Mouse (Mus musculus): ENCODE measurements around the gene Tmem209. TPM values are rescaled to one million over a fixed set of nuclear protein-coding genes. Genes with fewer than 3 reads are reported as not detected.

Gene Tmem209
- total RNA-seq, 2 experiments from 2014 or later: 29.4 to 62.6 TPM

DNA sequence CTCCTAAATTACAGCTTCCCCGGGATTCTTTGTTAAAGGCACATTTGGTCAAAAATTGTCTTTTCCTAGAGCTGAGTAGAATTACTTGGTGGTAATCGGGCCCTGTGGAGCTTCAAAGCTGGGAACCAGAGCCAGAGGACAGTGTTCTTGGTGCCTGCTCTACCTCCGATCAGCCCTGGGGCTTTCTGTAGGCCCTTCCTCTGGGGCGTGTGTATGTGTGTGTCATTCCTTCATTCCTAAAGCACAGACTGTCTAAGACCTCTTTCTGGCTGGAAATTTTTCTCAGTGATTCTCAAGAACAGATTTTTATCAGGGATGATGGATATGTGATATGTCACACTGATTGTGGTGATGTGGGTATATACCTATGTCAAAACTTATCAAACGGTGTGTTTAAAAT, 29.2 kb upstream of the Tmem209 start:
- no peak for ATAC-seq (replicated peaks; ENCODE audit: poor library complexity)

DNA sequence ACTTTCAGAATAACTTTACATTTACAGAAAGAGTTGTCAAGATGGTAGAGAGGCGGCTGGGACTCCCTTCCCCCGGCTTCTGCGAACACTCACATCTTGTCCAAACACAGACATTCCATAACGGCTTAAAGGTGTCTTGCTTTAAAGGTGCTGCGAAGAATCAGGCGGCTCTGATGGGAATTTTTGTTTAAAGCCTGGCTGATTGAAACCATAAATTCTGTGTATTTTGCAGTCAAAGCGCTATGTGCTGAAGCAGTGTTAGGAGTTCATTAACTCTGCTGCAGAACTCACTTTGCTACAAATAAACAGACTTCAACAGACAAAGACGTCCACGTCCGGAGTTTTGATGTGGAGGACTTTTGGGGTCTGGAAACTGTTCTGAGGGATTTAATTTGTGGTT, 28.7 kb upstream of the Tmem209 start:
- ATAC-seq (replicated peaks; ENCODE audit: poor library complexity): no peak

DNA sequence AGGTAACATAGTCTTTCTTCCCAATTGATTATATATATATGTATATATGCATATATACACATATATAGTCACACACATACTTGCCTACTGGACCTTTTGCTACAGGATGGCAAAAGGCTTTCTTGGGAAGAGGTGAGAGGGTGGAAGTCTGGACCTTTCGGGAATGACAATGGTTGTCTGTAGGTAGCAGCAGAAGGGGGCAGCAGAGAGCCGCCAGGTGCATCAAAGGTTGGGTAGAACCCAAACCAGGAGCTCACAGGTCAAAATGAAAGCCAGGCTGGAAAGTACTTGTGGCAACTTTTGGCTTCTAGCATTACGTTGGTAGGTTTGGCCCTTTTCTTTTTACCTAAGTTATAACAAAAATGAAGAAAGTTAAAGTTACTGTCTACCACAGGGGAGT, 25.8 kb upstream of the Tmem209 start:
- ATAC-seq (replicated peaks; ENCODE audit: poor library complexity): peak; percentile 44; the same call in 1 of the 2 replicates

DNA sequence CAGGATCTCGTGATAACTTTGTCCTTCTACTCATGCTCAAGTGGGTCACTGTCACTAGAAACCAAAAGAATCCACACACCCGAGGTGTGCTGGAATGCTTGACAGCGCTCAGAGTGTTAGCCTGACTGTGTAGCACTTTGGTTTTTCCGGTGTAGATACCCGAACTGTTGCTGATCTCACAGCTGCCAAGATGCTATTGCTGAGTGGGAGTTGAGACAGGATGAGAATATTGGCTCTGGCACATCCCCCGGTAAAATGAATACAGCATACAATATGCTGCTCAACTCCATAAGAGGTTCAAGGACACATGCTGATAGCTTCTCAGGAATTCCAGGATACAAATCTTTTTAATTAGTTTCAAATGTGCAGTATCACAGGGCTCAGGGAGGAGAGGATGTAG, 19.2 kb upstream of the Tmem209 start:
- no peak for ATAC-seq (replicated peaks; ENCODE audit: poor library complexity)

DNA sequence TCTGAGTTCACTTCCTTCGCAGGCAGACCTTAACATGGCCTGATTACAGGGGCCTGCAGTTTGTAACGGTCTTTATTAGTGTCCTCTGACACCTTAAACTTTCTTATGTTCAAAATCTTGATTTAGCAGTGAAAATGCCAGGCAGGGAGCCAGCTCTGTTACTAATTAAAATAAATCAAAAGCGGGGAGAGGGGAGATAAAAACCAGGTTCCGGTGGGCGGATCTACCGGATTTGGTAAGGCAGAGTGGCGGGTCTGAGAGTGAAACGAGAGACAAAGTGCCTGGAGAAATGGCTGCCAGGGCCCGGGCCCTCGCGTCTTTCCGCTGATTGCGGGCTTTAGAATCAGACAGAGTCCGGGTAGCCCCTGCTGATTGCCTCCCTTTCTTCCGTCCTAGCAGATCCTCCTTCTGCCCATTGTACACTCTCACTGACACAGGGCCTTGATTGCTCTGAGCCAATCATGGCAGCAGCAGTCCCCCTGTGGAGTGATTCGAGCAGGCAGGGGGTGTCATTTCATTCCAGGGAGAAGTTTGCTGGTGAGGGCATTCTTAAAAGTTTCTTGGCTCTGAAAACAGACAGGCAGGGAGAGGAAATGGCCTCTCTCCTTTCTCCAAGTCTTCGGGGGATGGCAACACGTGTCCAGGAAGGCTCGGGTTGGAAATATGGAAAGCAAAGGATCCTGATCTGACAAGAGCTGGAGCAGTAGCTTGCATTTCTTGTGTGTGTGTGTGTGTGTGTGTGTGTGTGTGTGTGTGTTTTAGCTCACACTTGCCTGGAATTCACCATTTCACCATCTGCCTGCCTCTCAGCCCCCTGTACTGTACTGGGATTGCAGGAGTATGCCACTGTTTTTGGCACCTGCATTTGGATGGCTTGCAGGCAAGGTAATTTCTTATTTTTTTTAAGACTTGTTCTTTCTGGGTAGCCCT, 17.3 kb upstream of the Tmem209 start:
- no peak for ATAC-seq (replicated peaks; ENCODE audit: poor library complexity)

DNA sequence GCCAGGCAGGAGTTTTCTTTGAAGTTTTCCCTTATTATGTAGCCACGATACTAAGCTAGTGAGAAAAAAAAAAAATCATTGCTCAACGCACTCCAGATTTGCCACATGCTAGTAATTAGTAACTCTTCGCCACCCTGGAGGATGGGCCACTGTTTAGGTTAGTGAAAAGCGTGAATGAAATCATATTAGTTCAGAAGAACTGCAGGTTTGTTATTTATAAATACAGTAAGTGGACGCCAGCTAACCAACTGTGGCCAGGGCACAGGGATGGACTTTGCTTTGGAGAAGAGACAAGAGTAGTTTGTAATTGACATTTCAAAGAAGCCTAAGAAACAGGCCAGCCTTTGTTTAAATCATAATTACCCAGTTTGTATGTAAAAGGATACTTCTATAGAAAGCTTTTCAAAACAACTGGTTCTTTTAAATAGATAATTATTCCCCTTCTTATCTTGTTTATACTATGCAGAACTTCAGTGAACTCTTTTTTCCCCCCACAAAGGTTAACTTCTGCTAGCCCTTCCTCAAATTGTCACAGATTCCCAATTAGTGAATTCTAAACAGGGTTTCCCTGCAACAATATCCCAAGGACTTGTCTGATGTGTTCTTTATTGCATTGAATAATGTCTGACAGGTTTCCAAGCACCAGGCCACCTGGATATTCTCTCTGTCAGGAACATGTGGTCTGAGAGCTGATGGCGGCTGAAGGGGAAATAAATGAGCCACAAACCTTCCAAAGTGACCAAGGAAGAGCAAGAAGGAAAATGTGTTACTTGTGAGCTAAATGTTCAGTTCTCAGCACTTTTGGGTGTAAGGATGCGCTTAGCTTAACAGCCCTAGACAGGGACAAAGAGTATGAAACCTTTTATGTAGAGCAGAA, 16.1 kb upstream of the Tmem209 start:
- ATAC-seq (replicated peaks; ENCODE audit: poor library complexity): no peak

DNA sequence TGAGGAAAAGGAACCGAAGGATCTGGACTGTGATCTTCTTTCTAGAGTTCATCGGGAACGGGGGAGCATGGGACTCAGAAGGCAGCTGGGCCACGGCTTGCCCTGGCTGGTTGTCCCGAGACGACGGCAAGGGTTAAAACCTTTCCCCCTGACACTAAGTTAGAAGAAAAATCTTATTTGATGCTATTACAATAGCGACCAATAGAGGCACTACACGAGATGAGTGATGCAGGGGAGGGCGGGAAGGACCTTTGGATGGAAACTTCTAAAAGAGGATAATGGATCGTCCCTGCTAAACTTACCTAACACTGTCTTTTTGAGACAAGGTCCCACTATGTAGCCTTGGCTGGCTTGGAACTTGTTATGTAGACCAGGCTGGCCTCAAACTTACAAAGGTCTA, 10.8 kb upstream of the Tmem209 start:
- peak; percentile 37 for ATAC-seq (replicated peaks; ENCODE audit: poor library complexity)

DNA sequence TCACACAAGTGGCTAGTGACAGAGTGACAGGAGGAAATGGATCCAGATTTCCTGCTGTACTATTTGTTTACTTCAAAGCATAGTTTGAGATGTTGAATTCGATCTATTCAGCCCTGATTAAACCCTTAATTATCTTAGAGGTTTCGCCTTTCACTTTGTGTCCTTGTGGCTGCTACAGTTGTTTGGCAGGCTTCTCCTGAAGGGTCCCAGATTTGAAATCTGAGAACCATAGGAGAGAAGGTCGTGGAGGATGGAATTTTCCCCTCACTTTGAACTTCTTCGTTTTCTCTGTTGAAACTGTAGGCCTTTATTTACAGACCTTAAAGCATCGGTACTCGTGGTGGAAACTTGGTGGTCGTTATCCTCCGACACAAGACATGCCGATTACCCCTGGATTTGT, 4.7 kb upstream of the Tmem209 start:
- no peak for ATAC-seq (replicated peaks; ENCODE audit: poor library complexity)

DNA sequence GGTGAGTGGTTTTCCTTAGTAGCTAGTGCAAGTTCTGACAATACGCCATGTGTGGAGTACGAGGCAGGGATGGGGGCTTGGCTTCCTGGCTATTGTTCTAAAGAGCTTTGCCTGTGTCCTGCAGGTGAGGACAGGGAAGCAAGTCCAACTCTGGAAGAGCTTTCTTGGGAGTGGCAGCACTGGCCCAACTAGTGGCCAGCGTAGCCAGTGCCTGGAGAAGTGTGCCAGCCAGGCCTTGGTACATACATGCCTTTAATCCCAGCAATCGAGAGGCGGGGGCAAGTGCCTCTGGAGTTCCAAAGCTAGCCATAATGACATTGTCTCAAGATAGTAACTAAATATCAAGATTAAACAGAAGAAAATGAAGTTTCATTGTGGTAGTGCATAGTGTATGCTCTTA, 708 bp upstream of the Tmem209 start:
- no peak for ATAC-seq (replicated peaks; ENCODE audit: poor library complexity)

DNA sequence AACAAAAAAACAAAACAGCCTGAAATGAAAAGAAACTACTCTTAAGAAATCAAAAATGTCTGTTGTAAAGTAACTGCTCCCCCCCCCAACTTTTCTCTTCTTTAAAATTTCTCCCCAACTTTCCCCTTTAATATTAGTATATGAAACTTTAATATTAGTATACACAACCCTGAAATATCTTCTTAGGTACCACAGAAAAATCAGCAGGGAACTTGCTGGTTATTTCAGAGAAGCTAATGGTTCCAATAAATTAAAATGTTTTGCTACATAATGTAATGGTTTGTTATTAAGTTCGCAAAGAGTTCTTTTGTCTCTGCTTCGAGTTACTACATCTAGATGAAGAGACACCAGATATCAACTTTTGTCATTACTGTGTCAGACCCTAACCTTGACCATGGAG, 759 bp downstream of the Tmem209 start:
- no peak for ATAC-seq (replicated peaks; ENCODE audit: poor library complexity)

DNA sequence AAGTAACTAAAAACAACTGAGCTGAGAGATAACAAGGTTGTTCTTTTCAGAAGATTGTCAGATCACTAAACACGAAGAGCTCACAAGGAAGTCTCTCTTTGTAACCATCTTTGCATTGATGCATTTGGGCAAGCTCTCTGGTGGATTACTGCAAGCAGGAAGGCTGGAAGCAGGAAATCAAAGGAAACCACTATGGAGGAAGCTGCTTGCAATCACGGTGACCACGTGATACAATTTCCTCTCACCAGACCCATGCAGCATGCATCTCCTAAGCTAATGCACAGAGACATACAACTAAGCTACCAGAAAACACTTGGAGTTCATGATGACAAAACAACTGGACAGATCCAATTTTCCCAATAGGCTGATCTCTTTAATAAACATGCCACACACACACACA, 10.5 kb downstream of the Tmem209 start:
- ATAC-seq (replicated peaks; ENCODE audit: poor library complexity): peak; percentile 26; the same call in 1 of the 2 replicates

DNA sequence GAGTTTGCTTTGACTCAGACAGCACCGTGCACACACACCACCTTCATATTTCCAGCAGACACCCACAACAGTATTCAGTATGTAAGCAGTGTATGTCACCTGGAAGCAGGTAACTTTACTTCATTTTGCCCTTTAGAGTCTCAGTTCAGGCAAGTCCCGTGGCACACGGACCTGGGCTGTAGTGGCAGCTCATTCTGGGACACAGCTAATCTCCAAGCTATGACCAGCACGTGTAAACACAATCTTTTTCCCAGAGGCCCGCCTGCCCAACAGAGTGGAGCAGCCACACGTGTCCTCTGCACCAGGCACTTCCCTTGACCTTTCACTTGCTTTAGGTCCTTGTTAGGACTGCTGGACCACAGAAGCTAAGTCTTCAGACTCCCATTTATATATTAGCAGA, 23.1 kb downstream of the Tmem209 start:
- no peak for ATAC-seq (replicated peaks; ENCODE audit: poor library complexity)

DNA sequence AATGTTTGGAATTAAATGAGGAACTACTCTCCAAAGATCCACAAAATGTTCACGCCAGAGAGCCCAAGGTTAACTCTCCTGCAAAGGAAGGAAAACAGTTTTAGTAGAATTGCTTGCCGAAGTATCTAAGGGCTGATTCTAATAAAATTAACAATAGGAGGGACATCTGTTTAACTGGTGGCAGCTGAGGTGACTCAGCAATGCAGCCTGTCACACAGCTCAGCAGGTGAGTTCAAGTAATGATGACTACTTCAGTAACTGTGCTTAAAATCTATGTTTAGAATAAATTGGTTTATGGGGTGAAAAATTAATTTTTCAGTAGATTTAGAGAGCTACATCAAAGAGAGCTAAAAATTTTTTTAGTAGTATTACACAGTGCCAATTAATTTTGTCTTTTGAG, 26.7 kb downstream of the Tmem209 start:
- no peak for ATAC-seq (replicated peaks; ENCODE audit: poor library complexity)

DNA sequence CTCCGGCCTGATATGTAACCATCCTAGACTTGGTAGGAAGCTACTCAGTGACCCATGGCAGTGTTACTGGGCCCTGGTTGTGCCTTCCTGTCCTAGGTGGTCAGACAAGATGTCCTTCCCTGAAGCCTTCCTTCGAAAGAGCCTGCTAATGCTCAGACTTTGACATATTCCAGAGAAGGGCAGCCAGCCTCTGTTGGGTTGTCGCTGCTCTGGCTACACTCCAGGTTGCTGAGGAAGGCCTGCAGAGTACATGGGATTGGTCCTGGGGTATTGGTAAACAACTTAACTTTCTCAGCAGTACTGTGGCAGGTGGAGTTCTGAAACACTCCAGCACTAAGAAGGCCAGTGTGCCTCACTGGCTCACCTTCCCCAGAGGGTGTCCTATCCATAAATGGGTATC, 30.2 kb downstream of the Tmem209 start:
- no peak for ATAC-seq (replicated peaks; ENCODE audit: poor library complexity)

DNA sequence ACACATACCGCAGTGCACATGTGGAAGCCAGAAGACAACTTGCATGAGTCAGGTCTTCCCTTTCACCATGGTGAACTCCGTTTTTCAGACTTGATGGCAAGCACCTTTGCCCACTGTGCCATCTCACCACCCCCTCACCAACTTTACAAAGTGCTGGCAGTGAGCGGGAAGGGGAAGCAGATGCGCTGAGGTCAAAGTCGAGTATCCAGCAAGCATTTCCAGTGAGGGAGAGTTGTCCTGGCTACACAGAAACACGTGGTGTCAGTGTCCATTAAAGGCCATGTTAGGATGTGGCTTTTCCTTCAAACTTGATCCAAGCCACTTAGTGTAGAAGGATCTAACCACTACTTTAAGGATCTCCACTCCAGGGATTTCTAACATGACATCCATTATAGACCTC, 31.8 kb downstream of the Tmem209 start:
- ATAC-seq (replicated peaks; ENCODE audit: poor library complexity): no peak

DNA sequence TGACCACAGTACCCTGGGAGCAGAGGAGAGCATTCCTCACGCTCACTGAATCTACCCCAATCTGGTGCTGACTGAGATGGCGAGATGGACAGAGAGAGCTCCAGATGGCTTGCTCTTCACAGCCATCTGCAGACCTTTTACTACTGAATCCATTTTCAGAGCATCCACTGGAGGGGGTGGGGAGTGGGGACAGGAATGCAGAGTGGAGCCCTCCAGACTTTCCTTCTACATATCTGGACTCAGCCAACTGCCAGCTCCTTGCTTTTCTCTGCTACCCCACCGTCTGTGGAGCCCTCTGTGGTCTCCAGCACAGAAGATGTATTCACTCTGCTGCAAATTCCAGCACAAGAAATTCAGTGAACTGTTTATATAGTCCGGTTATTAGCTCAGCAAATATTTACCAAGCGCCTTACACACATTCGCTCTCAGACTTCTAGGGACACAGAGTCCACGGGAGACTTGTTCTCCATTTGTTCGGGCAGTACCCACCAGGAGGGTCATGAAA, 32.3 kb downstream of the Tmem209 start:
- no peak for ATAC-seq (replicated peaks; ENCODE audit: poor library complexity)

DNA sequence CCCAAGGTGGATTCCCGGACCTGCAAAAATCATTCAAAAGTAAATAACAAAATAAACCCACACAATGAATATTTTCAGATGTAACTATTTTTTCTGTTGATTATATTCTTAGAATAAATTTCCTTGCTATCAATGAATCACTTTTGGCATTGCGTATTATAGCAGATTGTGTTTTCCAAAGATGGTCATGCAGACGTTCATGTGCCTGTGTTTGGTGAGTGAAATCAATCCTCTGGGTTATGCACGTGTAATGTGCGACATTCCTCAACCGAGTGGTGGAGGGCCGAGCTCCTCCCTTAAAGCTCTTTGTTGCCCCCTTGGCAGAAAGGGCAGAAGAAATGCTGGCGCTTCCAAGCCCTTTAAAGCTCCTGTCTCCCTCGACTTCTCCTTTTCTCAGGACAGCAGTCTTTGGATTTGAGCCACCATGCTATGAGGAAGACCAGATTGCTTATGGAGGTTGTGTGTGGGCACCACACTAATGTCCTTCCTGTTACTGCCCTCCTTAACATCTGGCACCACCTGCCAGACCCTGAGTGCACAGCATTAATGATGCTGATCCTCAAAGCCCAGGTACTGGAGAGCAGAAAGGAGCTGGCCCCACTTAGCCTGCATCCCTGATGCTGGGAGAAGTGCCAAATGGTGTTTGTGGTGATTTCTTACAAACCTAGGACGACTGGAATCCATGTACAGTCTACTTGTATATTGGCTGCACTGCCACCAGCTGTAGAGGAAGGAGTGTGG, 33.4 kb downstream of the Tmem209 start:
- no peak for ATAC-seq (replicated peaks; ENCODE audit: poor library complexity)

DNA sequence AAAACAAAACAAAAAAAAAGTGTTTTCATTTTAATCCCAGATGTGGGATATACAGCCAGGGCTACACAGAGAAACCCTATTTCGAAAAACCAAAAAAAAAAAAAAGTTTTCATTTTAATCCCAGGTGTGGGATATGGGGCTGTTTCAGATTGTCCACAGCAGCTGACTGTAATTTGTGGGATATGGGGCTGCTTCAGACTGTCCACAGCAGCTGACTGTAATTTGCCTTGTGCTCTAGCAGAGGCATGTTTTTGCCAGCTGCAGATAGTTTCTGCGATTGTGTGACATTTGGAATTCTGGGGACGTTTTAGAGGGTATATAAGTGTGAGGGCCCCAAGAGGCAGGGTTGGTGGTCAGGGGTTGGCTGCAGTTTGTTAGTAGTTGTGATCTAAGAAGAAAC, 37.9 kb downstream of the Tmem209 start:
- ATAC-seq (replicated peaks; ENCODE audit: poor library complexity): no peak

DNA sequence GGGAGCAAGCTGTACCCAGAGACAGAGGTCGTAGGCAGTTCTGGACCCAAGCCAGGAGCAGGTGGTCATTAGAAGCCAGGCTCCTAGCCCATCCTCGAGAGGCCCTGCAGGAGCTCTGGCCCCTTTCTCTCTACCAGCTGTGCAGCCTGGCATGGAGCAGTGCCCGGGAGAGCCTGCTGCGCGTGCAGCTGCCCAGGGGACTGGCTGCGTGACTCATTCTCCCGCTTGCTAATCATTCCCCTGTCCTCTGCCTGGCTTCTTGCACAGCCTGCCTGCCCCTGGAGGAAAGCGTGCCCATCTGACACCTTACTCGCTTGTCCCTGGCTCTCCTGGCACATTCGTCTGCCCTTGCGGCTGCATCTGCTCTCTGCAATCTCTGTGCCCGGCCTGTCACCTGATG, 40.2 kb downstream of the Tmem209 start:
- no peak for ATAC-seq (replicated peaks; ENCODE audit: poor library complexity)

DNA sequence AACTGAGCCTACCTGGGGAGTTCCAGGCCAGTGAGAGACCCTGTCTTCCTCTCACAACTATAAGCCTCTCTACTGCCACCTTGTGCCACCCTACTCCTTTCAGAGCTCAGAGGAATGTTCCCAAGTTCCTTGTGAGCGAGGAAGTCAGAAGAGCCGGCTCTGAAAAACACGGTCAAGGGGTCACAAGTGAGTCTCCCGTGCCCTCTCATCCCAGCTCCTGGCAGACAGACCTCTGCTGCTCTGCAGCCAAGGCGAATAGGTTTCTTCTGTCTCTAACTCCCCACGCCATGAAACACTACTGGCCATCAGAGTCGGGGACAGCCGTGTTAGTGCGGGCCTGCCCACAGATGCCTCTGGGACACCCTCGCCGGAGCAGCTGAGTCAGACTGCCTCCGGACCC, 40.9 kb downstream of the Tmem209 start:
- peak; percentile 78 for ATAC-seq (replicated peaks; ENCODE audit: poor library complexity)

DNA sequence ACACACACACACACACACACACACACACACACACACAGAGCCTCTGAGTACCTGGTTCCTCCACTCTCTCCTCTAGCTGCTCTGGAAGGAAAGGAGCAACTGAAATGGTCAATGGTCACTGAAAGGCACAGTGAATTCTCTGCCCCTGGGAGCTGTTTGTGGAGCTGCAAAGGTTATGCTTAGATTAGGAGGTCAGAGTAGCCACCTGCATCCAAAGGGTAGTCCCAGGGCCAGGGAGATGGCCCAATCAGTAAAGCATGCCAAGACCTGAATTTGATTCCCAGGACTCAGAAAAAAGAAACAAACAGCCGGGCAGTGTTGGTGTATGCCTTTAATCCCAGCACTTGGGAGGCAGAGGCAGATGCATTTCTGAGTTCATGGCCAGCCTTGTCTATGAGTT, 41.5 kb downstream of the Tmem209 start:
- no peak for ATAC-seq (replicated peaks; ENCODE audit: poor library complexity)
